Comparison of ENCODE assay signal across 9 mouse cellular contexts in the genomic region with DNA sequence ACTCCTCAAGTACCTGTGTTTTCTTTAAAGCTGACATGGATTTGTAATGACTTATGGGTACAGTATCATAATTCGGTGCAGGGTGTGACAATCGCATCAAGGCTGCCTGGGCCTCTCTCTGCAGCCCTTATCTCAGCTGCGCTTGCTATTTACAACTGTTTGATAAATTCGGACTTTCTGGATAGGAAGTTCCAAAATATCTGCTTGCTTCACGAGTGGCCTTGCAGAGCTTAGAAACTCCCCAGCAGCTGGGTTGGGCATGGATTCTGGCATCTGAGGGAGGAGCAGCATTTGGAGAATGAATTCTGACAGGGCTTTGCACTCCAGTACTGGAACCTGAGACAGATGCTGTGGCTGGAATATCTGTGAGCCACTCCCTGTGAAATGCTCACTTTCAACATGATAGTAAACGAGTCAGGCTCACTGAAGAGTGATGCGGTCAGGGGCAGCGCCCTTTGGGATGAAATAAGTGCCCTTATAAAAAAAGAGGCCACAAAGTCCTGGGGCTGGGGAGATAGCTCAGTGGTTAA. TPM values are rescaled to one million over a fixed set of nuclear protein-coding genes. Genes with fewer than 3 reads are reported as not detected.
DNase-seq lines count a peak whose midpoint lies in the region; ATAC-seq and TF ChIP-seq lines count a peak whose summit lies in the region.
"Had no signal": no experiment of that assay in that cellular context is flagged by ENCODE, and none has a peak within 500 bp of the region (broad histone marks: within the 10 kb centered on the region; RNA-seq: fewer than 3 reads in every experiment).

No protein-coding gene starts in this region.

- H3K9me3 ChIP-seq in hindbrain, embryonic 10.5 days: no peaks in the 10 kb centered on the region
- H3K9me3 ChIP-seq in hindbrain, embryonic 12.5 days (replicated peaks): no peaks in the 10 kb centered on the region
- H3K9me3 ChIP-seq in limb, embryonic 13.5 days: no peaks in the 10 kb centered on the region
- H3K9me3 ChIP-seq: G1E had no signal

- H3K4me2 ChIP-seq in hindbrain, embryonic 12.5 days (replicated peaks): no peak overlapping the region
- peak overlapping the region; percentile 28 for H3K4me2 ChIP-seq in limb, embryonic 13.5 days (replicated peaks)

- no peak for TF ChIP-seq POLR2A in testis, adult 2 months (IDR thresholded peaks at IDR 0.05; ENCODE audit: control insufficient read depth, low read depth, low read length)

- TF ChIP-seq CTCF in testis, adult 2 months (IDR thresholded peaks at IDR 0.05; ENCODE audit: control insufficient read depth, insufficient read depth, insufficient replicate concordance, low read depth, low read length): no peak

- peaks cover 40% of the 10 kb centered on the region for H3K4me1 ChIP-seq in hindbrain, embryonic 10.5 days (replicated peaks)
- peaks cover 29% of the 10 kb centered on the region for H3K4me1 ChIP-seq in hindbrain, embryonic 12.5 days
- H3K4me1 ChIP-seq in testis, adult 2 months (ENCODE audit: control insufficient read depth, insufficient read depth, low read length): no peaks in the 10 kb centered on the region; the same call in 1 of the 2 replicates
- H3K4me1 ChIP-seq in limb, embryonic 13.5 days: peaks cover 45% of the 10 kb centered on the region

- H3K36me3 ChIP-seq in hindbrain, embryonic 10.5 days: peaks cover 67% of the 10 kb centered on the region
- 0 out of 2 replicates have a peak, but pooled peaks cover 5% of the 10 kb centered on the region for H3K36me3 ChIP-seq in hindbrain, embryonic 12.5 days
- no peaks in the 10 kb centered on the region for H3K36me3 ChIP-seq in testis, adult 2 months (ENCODE audit: control insufficient read depth, insufficient read depth, low read length)
- peaks cover 60% of the 10 kb centered on the region for H3K36me3 ChIP-seq in limb, embryonic 13.5 days

- no peak overlapping the region for H3K9ac ChIP-seq in hindbrain, embryonic 12.5 days
- peak overlapping the region; percentile 31; the same call in 1 of the 2 replicates for H3K9ac ChIP-seq in limb, embryonic 13.5 days

- 0 out of 2 replicates have a peak overlapping the region, but pooled peaks have one; percentile 60 for H3K27ac ChIP-seq in hindbrain, embryonic 10.5 days
- H3K27ac ChIP-seq in hindbrain, embryonic 12.5 days: no peak overlapping the region
- H3K27ac ChIP-seq in testis, adult 2 months (ENCODE audit: control insufficient read depth, insufficient read depth, low read depth, low read length): peak overlapping the region; percentile 56
- H3K27ac ChIP-seq in limb, embryonic 13.5 days: peak overlapping the region; percentile 73; the same call in 1 of the 2 replicates

- no peak for ATAC-seq in hindbrain, embryonic 12.5 days (ENCODE audit: low FRiP score)
- 0 out of 2 replicates have a peak, but pooled peaks have one; percentile 10 for ATAC-seq in limb, embryonic 13.5 days (ENCODE audit: low FRiP score, low read depth)
- no peak for ATAC-seq in granulocyte monocyte progenitor cell, adult 5-6 weeks (replicated peaks; ENCODE audit: poor library complexity, severe bottlenecking)

- no peak overlapping the region for H3K4me3 ChIP-seq in hindbrain, embryonic 10.5 days
- H3K4me3 ChIP-seq in hindbrain, embryonic 12.5 days: no peak overlapping the region
- no peak overlapping the region for H3K4me3 ChIP-seq in testis, adult 2 months (ENCODE audit: control insufficient read depth, low read depth, low read length)
- H3K4me3 ChIP-seq in limb, embryonic 13.5 days: no peak overlapping the region

- 91% methylated on average over 8 of the region's 8 CpGs for WGBS in hindbrain, embryonic 10.5 days
- 85% methylated on average over 8 of the region's 8 CpGs for WGBS in hindbrain, embryonic 12.5 days
- 80% methylated on average over 8 of the region's 8 CpGs for WGBS in limb, embryonic 13.5 days

- no peaks in the 10 kb centered on the region for H3K27me3 ChIP-seq in hindbrain, embryonic 10.5 days (ENCODE audit: insufficient read depth, poor library complexity, severe bottlenecking)
- H3K27me3 ChIP-seq in hindbrain, embryonic 12.5 days: no peaks in the 10 kb centered on the region
- no peaks in the 10 kb centered on the region for H3K27me3 ChIP-seq in testis, adult 2 months (ENCODE audit: control insufficient read depth, insufficient read depth, low read length)
- no peaks in the 10 kb centered on the region for H3K27me3 ChIP-seq in limb, embryonic 13.5 days

- DNase-seq in hindbrain, embryonic 10.5 days (ENCODE audit: low spot score): no peak
- no peak for DNase-seq in testis, postnatal 10 days (ENCODE audit: low spot score)
- DNase-seq in urinary bladder, adult 18-20 months (ENCODE audit: low spot score in 2 of 2): no peak
- no peak for DNase-seq in B cell, adult 2 months

RNA-seq across cellular contexts. Expression of gene Nckap5l, which starts 7.7 kb away (rescaled TPM):
- 13.5 and 15.8 TPM in 2 replicates for polyA plus RNA-seq in hindbrain, embryonic 10.5 days (2016; fragmentation: Nextera tagmentation; extraction: Ambion mirVana)
- polyA plus RNA-seq in hindbrain, embryonic 12.5 days (2016; fragmentation: Nextera tagmentation; extraction: Ambion mirVana): 14.9 and 16.1 TPM in 2 replicates
- 3.9 and 4.4 TPM in 2 replicates for polyA plus RNA-seq in testis, adult 2 months (2012; rRNA removed)
- 14.0 and 14.1 TPM in 2 replicates for polyA plus RNA-seq in limb, embryonic 13.5 days (2015; fragmentation: Nextera tagmentation; extraction: Ambion mirVana)
- 5.0 and 13.4 TPM in 2 replicates for total RNA-seq in granulocyte monocyte progenitor cell, adult 5-6 weeks (2014; fragmentation: Nextera tagmentation)
- 0.26 and 7.5 TPM in 2 replicates for total RNA-seq in granulocyte monocyte progenitor cell, adult 5-6 weeks (2017)

RNA-seq across cellular contexts. Expression of gene Bcdin3d, which starts 24.7 kb away (rescaled TPM):
- polyA plus RNA-seq in hindbrain, embryonic 10.5 days (2016; fragmentation: Nextera tagmentation; extraction: Ambion mirVana): 19.3 and 20.2 TPM in 2 replicates
- polyA plus RNA-seq in hindbrain, embryonic 12.5 days (2016; fragmentation: Nextera tagmentation; extraction: Ambion mirVana): 18.9 TPM in 2 replicates
- 4.6 and 4.7 TPM in 2 replicates for polyA plus RNA-seq in testis, adult 2 months (2012; rRNA removed)
- 17.0 and 19.7 TPM in 2 replicates for polyA plus RNA-seq in limb, embryonic 13.5 days (2015; fragmentation: Nextera tagmentation; extraction: Ambion mirVana)
- 3.1 and 3.6 TPM in 2 replicates for total RNA-seq in granulocyte monocyte progenitor cell, adult 5-6 weeks (2014; fragmentation: Nextera tagmentation)
- 2.9 and 4.2 TPM in 2 replicates for total RNA-seq in granulocyte monocyte progenitor cell, adult 5-6 weeks (2017)

RNA-seq across cellular contexts. Expression of gene Tmbim6, which starts 57.1 kb away (rescaled TPM):
- 283 and 284 TPM in 2 replicates for polyA plus RNA-seq in hindbrain, embryonic 10.5 days (2016; fragmentation: Nextera tagmentation; extraction: Ambion mirVana)
- 271 and 274 TPM in 2 replicates for polyA plus RNA-seq in hindbrain, embryonic 12.5 days (2016; fragmentation: Nextera tagmentation; extraction: Ambion mirVana)
- 734 and 786 TPM in 2 replicates for polyA plus RNA-seq in testis, adult 2 months (2012; rRNA removed)
- 287 and 298 TPM in 2 replicates for polyA plus RNA-seq in limb, embryonic 13.5 days (2015; fragmentation: Nextera tagmentation; extraction: Ambion mirVana)
- 383 and 409 TPM in 2 replicates for total RNA-seq in granulocyte monocyte progenitor cell, adult 5-6 weeks (2014; fragmentation: Nextera tagmentation)
- total RNA-seq in granulocyte monocyte progenitor cell, adult 5-6 weeks (2017): 163 and 164 TPM in 2 replicates
